Mouse (Mus musculus): Measurements from ENCODE around the gene Grrp1. TPM values are rescaled to one million over a fixed set of nuclear protein-coding genes. Genes with fewer than 3 reads are reported as not detected.
"Not testable (repeated sequence)": the region's sequence is repeated elsewhere in the genome, so short reads cannot be mapped to it uniquely, and the experiment has no call there.

The Grrp1 gene
- polyA plus RNA-seq, 1 experiment from 2014 or later: 11.6 TPM

GRCm38 (mm10) chr4:134286226-134287167, 32.6 kb upstream of the Grrp1 start:
- H3K9ac ChIP-seq: peak overlapping the region; percentile 96
- peak; percentile 46 for DNase-seq
- H3K27ac ChIP-seq (ENCODE audit: low read depth): peak overlapping the region; percentile 99
- under 1% methylated on average over 57 of the region's 59 CpGs for WGBS
- peaks cover 2% of the 10 kb centered on the region; the same call in 1 of the 2 replicates for H3K4me1 ChIP-seq (ENCODE audit: insufficient read depth)
- peaks cover 30% of the 10 kb centered on the region for H3K36me3 ChIP-seq (ENCODE audit: insufficient read depth)
- H3K27me3 ChIP-seq (ENCODE audit: insufficient read depth, low read length): no peaks in the 10 kb centered on the region
- H3K4me3 ChIP-seq (ENCODE audit: low read depth, low read length): peak overlapping the region; percentile 99
- no peaks in the 10 kb centered on the region for H3K9me3 ChIP-seq (ENCODE audit: low read depth, low read length)
- peak; percentile 77; the same call in 1 of the 2 replicates for ATAC-seq (ENCODE audit: insufficient read depth)
- no peak for TF ChIP-seq CTCF (IDR thresholded peaks at IDR 0.05; ENCODE audit: low read depth)
- H3K4me2 ChIP-seq: peak overlapping the region; percentile 96

GRCm38 (mm10) chr4:134284942-134285341, 31.0 kb upstream of the Grrp1 start:
- Histone ChIP-seq H3K9ac (no peak overlapping the region), H3K4me2 (0 out of 2 replicates have a peak overlapping the region, but pooled peaks have one; percentile 8), H3K27me3 (ENCODE audit: insufficient read depth, low read length) (no peaks in the 10 kb centered on the region), H3K27ac (ENCODE audit: low read depth) (no peak overlapping the region), H3K4me1 (ENCODE audit: insufficient read depth) (peaks cover 2% of the 10 kb centered on the region; the same call in 1 of the 2 replicates), H3K36me3 (ENCODE audit: insufficient read depth) (peaks cover 45% of the 10 kb centered on the region), H3K4me3 (ENCODE audit: low read depth, low read length) (no peak overlapping the region), H3K9me3 (ENCODE audit: low read depth, low read length) (no peaks in the 10 kb centered on the region)
- no peak for TF ChIP-seq CTCF (IDR thresholded peaks at IDR 0.05; ENCODE audit: low read depth)
- 76% methylated on average over 2 of the region's 2 CpGs for WGBS
- no peak for ATAC-seq (ENCODE audit: insufficient read depth)
- DNase-seq: no peak

GRCm38 (mm10) chr4:134273417-134274345, 19.8 kb upstream of the Grrp1 start:
- Histone ChIP-seq H3K9me3 (ENCODE audit: low read depth, low read length) (no peaks in the 10 kb centered on the region), H3K27ac (ENCODE audit: low read depth) (peak overlapping the region; percentile 60), H3K9ac (0 out of 2 replicates have a peak overlapping the region, but pooled peaks have one; percentile 20), H3K36me3 (ENCODE audit: insufficient read depth) (peaks cover 31% of the 10 kb centered on the region), H3K4me2 (peak overlapping the region; percentile 58), H3K4me3 (ENCODE audit: low read depth, low read length) (peak overlapping the region; percentile 25), H3K4me1 (ENCODE audit: insufficient read depth) (peaks cover 6% of the 10 kb centered on the region), H3K27me3 (ENCODE audit: insufficient read depth, low read length) (no peaks in the 10 kb centered on the region)
- DNase-seq (peak; percentile 80), ATAC-seq (ENCODE audit: insufficient read depth) (peak; percentile 31; the same call in 1 of the 2 replicates)
- WGBS: 4% methylated on average over 14 of the region's 14 CpGs
- TF ChIP-seq CTCF (IDR thresholded peaks at IDR 0.05; ENCODE audit: low read depth): no peak

GRCm38 (mm10) chr4:134272731-134273416, 19.0 kb upstream of the Grrp1 start:
- Histone ChIP-seq H3K27ac (ENCODE audit: low read depth) (peak overlapping the region; percentile 60; the same call in 1 of the 2 replicates), H3K9ac (no peak overlapping the region)
- 14% methylated on average over 13 of the region's 13 CpGs for WGBS

GRCm38 (mm10) chr4:134271979-134272378, 18.1 kb upstream of the Grrp1 start:
- Histone ChIP-seq H3K9me3 (ENCODE audit: low read depth, low read length) (no peaks in the 10 kb centered on the region), H3K4me2 (no peak overlapping the region), H3K27ac (ENCODE audit: low read depth) (no peak overlapping the region), H3K4me3 (ENCODE audit: low read depth, low read length) (no peak overlapping the region), H3K4me1 (ENCODE audit: insufficient read depth) (peaks cover 6% of the 10 kb centered on the region), H3K9ac (no peak overlapping the region), H3K36me3 (ENCODE audit: insufficient read depth) (peaks cover 16% of the 10 kb centered on the region), H3K27me3 (ENCODE audit: insufficient read depth, low read length) (no peaks in the 10 kb centered on the region)
- 75% methylated on average over 7 of the region's 7 CpGs for WGBS
- DNase-seq (no peak), ATAC-seq (ENCODE audit: insufficient read depth) (no peak)
- TF ChIP-seq CTCF (IDR thresholded peaks at IDR 0.05; ENCODE audit: low read depth): no peak

More at GRCm38 (mm10) chr4:134272731-134273416, 19.0 kb upstream of the Grrp1 start:
- Histone ChIP-seq H3K36me3 (ENCODE audit: insufficient read depth) (peaks cover 25% of the 10 kb centered on the region), H3K4me1 (ENCODE audit: insufficient read depth) (peaks cover 6% of the 10 kb centered on the region), H3K4me3 (ENCODE audit: low read depth, low read length) (peak overlapping the region; percentile 25), H3K4me2 (peak overlapping the region; percentile 58), H3K9me3 (ENCODE audit: low read depth, low read length) (no peaks in the 10 kb centered on the region), H3K27me3 (ENCODE audit: insufficient read depth, low read length) (no peaks in the 10 kb centered on the region)
- no peak for TF ChIP-seq CTCF (IDR thresholded peaks at IDR 0.05; ENCODE audit: low read depth)
- ATAC-seq (ENCODE audit: insufficient read depth) (no peak), DNase-seq (peak; percentile 59)

GRCm38 (mm10) chr4:134269622-134270021, 15.7 kb upstream of the Grrp1 start:
- H3K4me3 ChIP-seq (ENCODE audit: low read depth, low read length); H3K9ac ChIP-seq; H3K9me3 ChIP-seq (ENCODE audit: low read depth, low read length); H3K27ac ChIP-seq (ENCODE audit: low read depth); H3K36me3 ChIP-seq (ENCODE audit: insufficient read depth); H3K4me1 ChIP-seq (ENCODE audit: insufficient read depth); DNase-seq; H3K27me3 ChIP-seq (ENCODE audit: insufficient read depth, low read length); H3K4me2 ChIP-seq; ATAC-seq (ENCODE audit: insufficient read depth): not testable (repeated sequence)
- TF ChIP-seq CTCF (IDR thresholded peaks at IDR 0.05; ENCODE audit: low read depth): peak; percentile 43
